Mouse (Mus musculus): ENCODE data around the gene U90926. TPM values are rescaled to one million over a fixed set of nuclear protein-coding genes. Genes with fewer than 3 reads are reported as not detected.
"Not testable (repeated sequence)": the region's sequence is repeated elsewhere in the genome, so short reads cannot be mapped to it uniquely, and the experiment has no call there.

The U90926 gene
- polyA plus RNA-seq, 1 experiment from 2014 or later, result not detected

- Histone ChIP-seq H3K9ac (replicated peaks; ENCODE audit: low read length) (no peak overlapping the region), H3K27me3 (ENCODE audit: control insufficient read depth, insufficient read depth, low read length) (no peaks in the 10 kb centered on the region), H3K4me3 (ENCODE audit: low read depth, low read length) (no peak overlapping the region), H3K4me1 (ENCODE audit: control insufficient read depth, insufficient read depth, low read length) (no peaks in the 10 kb centered on the region), H3K27ac (replicated peaks; ENCODE audit: low read depth, low read length) (no peak overlapping the region), H3K36me3 (replicated peaks; ENCODE audit: control insufficient read depth, insufficient read depth, low read depth, low read length) (no peaks in the 10 kb centered on the region; the same call in none of the 2 replicates), H3K9me3 (replicated peaks; ENCODE audit: control insufficient read depth, low read length) (no peaks in the 10 kb centered on the region), H3K4me2 (ENCODE audit: low read depth, low read length) (no peak overlapping the region)
- 87% methylated on average over 6 of the region's 6 CpGs for WGBS
- no peak for DNase-seq (ENCODE audit: low spot score)
- ATAC-seq (replicated peaks; ENCODE audit: insufficient number of reproducible peaks, low FRiP score, low TSS enrichment, low read depth), result no peak
Observed at GRCm38 (mm10) chr5:92206121-92206520, 9.1 kb downstream of the U90926 start.

GRCm38 (mm10) chr5:92205706-92206105, 9.5 kb downstream of the U90926 start:
- ATAC-seq (replicated peaks; ENCODE audit: insufficient number of reproducible peaks, low FRiP score, low TSS enrichment, low read depth), result no peak
- no peaks in the 10 kb centered on the region; the same call in none of the 2 replicates for H3K36me3 ChIP-seq (replicated peaks; ENCODE audit: control insufficient read depth, insufficient read depth, low read depth, low read length)
- no peaks in the 10 kb centered on the region for H3K9me3 ChIP-seq (replicated peaks; ENCODE audit: control insufficient read depth, low read length)
- no peak overlapping the region for H3K4me2 ChIP-seq (ENCODE audit: low read depth, low read length)
- 95% methylated on average over 5 of the region's 5 CpGs for WGBS
- no peak overlapping the region for H3K27ac ChIP-seq (replicated peaks; ENCODE audit: low read depth, low read length)
- H3K27me3 ChIP-seq (ENCODE audit: control insufficient read depth, insufficient read depth, low read length), result no peaks in the 10 kb centered on the region
- H3K9ac ChIP-seq (replicated peaks; ENCODE audit: low read length), result no peak overlapping the region
- H3K4me3 ChIP-seq (ENCODE audit: low read depth, low read length), result no peak overlapping the region
- no peaks in the 10 kb centered on the region for H3K4me1 ChIP-seq (ENCODE audit: control insufficient read depth, insufficient read depth, low read length)
- no peak for DNase-seq (ENCODE audit: low spot score)

GRCm38 (mm10) chr5:92205184-92205583, 10.0 kb downstream of the U90926 start:
- 88% methylated on average over 7 of the region's 7 CpGs for WGBS
- Histone ChIP-seq H3K9me3 (replicated peaks; ENCODE audit: control insufficient read depth, low read length) (no peaks in the 10 kb centered on the region), H3K4me1 (ENCODE audit: control insufficient read depth, insufficient read depth, low read length) (no peaks in the 10 kb centered on the region), H3K9ac (replicated peaks; ENCODE audit: low read length) (no peak overlapping the region), H3K27me3 (ENCODE audit: control insufficient read depth, insufficient read depth, low read length) (no peaks in the 10 kb centered on the region), H3K4me2 (ENCODE audit: low read depth, low read length) (no peak overlapping the region), H3K4me3 (ENCODE audit: low read depth, low read length) (no peak overlapping the region), H3K36me3 (replicated peaks; ENCODE audit: control insufficient read depth, insufficient read depth, low read depth, low read length) (no peaks in the 10 kb centered on the region; the same call in none of the 2 replicates), H3K27ac (replicated peaks; ENCODE audit: low read depth, low read length) (no peak overlapping the region)
- DNase-seq (ENCODE audit: low spot score), result no peak
- no peak for ATAC-seq (replicated peaks; ENCODE audit: insufficient number of reproducible peaks, low FRiP score, low TSS enrichment, low read depth)

- ATAC-seq (replicated peaks; ENCODE audit: insufficient number of reproducible peaks, low FRiP score, low TSS enrichment, low read depth) (no peak), DNase-seq (ENCODE audit: low spot score) (no peak)
- H3K9ac ChIP-seq (replicated peaks; ENCODE audit: low read length), result no peak overlapping the region
- H3K4me1 ChIP-seq (ENCODE audit: control insufficient read depth, insufficient read depth, low read length), result no peaks in the 10 kb centered on the region
- H3K4me3 ChIP-seq (ENCODE audit: low read depth, low read length), result no peak overlapping the region
- H3K36me3 ChIP-seq (replicated peaks; ENCODE audit: control insufficient read depth, insufficient read depth, low read depth, low read length), result no peaks in the 10 kb centered on the region; the same call in none of the 2 replicates
- WGBS, result 87% methylated on average over 6 of the region's 6 CpGs
- no peak overlapping the region for H3K27ac ChIP-seq (replicated peaks; ENCODE audit: low read depth, low read length)
- no peaks in the 10 kb centered on the region for H3K27me3 ChIP-seq (ENCODE audit: control insufficient read depth, insufficient read depth, low read length)
- H3K4me2 ChIP-seq (ENCODE audit: low read depth, low read length), result no peak overlapping the region
- no peaks in the 10 kb centered on the region for H3K9me3 ChIP-seq (replicated peaks; ENCODE audit: control insufficient read depth, low read length)
Observed at GRCm38 (mm10) chr5:92204162-92205036, 10.8 kb downstream of the U90926 start.

GRCm38 (mm10) chr5:92198266-92198665, 16.9 kb downstream of the U90926 start:
- Histone ChIP-seq H3K4me3 (ENCODE audit: low read depth, low read length) (no peak overlapping the region), H3K4me1 (ENCODE audit: control insufficient read depth, insufficient read depth, low read length) (no peaks in the 10 kb centered on the region), H3K27ac (replicated peaks; ENCODE audit: low read depth, low read length) (no peak overlapping the region), H3K9me3 (replicated peaks; ENCODE audit: control insufficient read depth, low read length) (no peaks in the 10 kb centered on the region), H3K36me3 (replicated peaks; ENCODE audit: control insufficient read depth, insufficient read depth, low read depth, low read length) (peaks cover 2% of the 10 kb centered on the region), H3K4me2 (ENCODE audit: low read depth, low read length) (no peak overlapping the region), H3K27me3 (ENCODE audit: control insufficient read depth, insufficient read depth, low read length) (no peaks in the 10 kb centered on the region), H3K9ac (replicated peaks; ENCODE audit: low read length) (no peak overlapping the region)
- ATAC-seq (replicated peaks; ENCODE audit: insufficient number of reproducible peaks, low FRiP score, low TSS enrichment, low read depth), result no peak
- WGBS, result 88% methylated on average over 8 of the region's 8 CpGs
- DNase-seq (ENCODE audit: low spot score), result no peak

- Histone ChIP-seq H3K36me3 (replicated peaks; ENCODE audit: control insufficient read depth, insufficient read depth, low read depth, low read length) (peaks cover 2% of the 10 kb centered on the region), H3K9me3 (replicated peaks; ENCODE audit: control insufficient read depth, low read length) (no peaks in the 10 kb centered on the region), H3K27me3 (ENCODE audit: control insufficient read depth, insufficient read depth, low read length) (no peaks in the 10 kb centered on the region), H3K4me3 (ENCODE audit: low read depth, low read length) (no peak overlapping the region), H3K4me2 (ENCODE audit: low read depth, low read length) (no peak overlapping the region), H3K27ac (replicated peaks; ENCODE audit: low read depth, low read length) (no peak overlapping the region), H3K9ac (replicated peaks; ENCODE audit: low read length) (no peak overlapping the region), H3K4me1 (ENCODE audit: control insufficient read depth, insufficient read depth, low read length) (no peaks in the 10 kb centered on the region)
- WGBS, result 89% methylated on average over 15 of the region's 15 CpGs
- no peak for ATAC-seq (replicated peaks; ENCODE audit: insufficient number of reproducible peaks, low FRiP score, low TSS enrichment, low read depth)
- DNase-seq (ENCODE audit: low spot score), result no peak
Observed at GRCm38 (mm10) chr5:92196895-92197811, 18.1 kb downstream of the U90926 start.

GRCm38 (mm10) chr5:92195716-92196115, 19.5 kb downstream of the U90926 start:
- not testable (repeated sequence) for H3K27ac ChIP-seq (replicated peaks; ENCODE audit: low read depth, low read length); H3K9me3 ChIP-seq (replicated peaks; ENCODE audit: control insufficient read depth, low read length); H3K9ac ChIP-seq (replicated peaks; ENCODE audit: low read length); H3K4me3 ChIP-seq (ENCODE audit: low read depth, low read length); ATAC-seq (replicated peaks; ENCODE audit: insufficient number of reproducible peaks, low FRiP score, low TSS enrichment, low read depth); H3K36me3 ChIP-seq (replicated peaks; ENCODE audit: control insufficient read depth, insufficient read depth, low read depth, low read length); H3K4me2 ChIP-seq (ENCODE audit: low read depth, low read length); H3K4me1 ChIP-seq (ENCODE audit: control insufficient read depth, insufficient read depth, low read length); H3K27me3 ChIP-seq (ENCODE audit: control insufficient read depth, insufficient read depth, low read length)
- DNase-seq (ENCODE audit: low spot score), result peak; percentile 46
- WGBS, result 52% methylated on average over 2 of the region's 2 CpGs
